Mouse (Mus musculus) cerebellum, adult 11 months (tissue): ENCODE measurements around the gene Gm36864.

ENCODE experiments used
- DNase-seq: peaks from one replicate; pipeline ENCODE4 v3.0.0; 2022

The Gm36864 gene

DNA sequence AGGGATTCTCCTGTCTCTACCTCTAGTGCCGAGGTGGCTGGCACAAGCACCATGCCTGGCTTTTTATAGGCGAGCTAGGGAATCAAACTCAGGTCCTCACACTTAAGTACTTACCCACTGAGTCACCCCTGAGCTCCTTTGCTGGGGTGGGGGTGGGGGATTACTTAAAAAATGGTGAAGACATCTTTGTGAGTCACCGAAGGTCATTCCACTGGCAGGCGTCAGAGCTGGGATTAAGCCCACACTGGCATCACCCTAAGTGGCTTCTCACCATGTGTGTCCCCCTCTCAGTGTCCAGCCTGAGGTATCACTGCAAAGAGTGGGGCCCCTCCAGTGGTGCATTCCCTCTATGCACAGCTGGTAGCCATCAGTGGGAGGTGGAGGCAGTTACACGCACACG lies 24.4 kb downstream of the Gm36864 start:
- no peak for DNase-seq

DNA sequence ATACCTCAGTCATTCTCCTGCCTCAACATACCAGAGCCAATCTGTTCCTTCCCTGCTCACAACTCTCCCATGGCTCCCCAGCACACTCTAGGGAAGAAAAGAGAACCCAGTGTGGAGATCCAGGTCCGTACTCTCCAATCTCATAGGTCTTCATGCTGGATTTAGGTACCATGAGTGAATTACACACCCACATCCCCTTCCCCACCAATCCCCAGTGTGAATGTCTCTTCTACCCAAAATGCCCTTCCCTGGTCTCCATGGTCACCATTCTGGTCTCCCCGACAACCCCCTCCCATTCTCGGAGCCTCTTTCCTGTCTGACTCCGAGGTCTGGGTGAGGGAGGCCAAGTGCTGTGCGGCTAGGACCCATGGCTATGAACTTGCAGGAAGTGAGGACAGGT lies 25.2 kb downstream of the Gm36864 start, which contains the start of gene Gm15517:
Gene Gm15517 (plus strand): TSS at position 301 of the 400 bp plus-strand sequence.
- no peak for DNase-seq

DNA sequence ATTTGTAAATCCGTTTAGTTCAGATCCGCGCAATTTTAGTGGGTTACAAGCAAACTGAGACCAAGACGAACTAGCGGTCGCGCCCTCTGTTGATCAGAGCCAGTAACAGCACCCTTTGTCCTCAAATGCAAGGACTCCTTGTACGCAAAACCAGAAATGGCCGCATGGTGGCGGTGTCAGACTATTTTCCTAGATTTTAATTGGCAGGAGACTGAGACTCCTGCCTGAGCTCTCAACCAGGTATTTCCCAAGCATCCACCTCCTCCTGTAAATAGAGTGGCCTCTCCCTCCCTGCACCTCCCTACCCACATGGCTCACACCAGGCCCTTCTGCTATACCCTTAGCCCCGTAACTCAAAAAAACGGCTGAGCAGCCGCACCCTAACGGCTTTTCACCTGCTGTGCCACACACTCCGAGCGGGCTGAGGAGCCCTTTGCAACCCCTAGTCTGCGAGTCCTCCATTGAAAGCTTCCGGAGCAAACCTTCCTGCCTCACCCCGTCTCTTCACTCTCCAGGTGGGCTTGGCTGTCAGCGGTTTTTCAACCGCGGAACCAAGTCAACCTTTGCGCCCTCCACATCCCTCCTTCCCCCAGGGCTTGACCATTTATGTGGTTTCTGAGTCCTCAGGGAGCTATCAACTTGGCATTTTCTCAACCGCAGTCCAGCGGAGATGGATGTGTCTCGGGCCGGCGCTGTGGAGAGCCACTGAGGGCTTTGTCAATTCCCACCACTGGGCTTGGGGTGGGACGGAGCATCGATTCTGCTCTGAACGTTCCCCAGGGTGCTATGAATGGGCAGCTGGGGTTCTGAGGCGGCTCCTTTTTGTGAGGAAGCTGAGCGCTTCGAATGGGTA lies 27.0 kb downstream of the Gm36864 start:
- DNase-seq: peak; percentile 97

DNA sequence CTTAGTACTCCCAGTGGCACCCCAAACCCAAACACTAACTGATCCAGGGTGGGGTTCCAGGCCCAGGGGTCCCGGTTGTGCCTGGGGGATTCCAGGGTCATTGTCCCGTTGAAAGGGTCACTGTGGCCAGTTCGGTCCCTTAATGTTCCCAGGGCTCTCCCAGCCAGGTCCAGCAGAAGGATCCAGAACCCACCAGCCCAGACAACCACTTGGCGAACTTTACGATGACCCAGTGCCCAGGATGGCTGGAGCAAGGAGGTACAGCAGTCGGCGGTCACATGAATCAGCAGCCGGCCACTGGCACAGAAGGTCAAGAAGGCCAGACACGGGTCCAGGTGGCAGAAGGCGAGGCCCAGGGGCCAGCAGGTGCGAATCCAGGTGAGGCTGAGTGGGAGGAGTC lies 32.1 kb downstream of the Gm36864 start:
- DNase-seq: no peak

DNA sequence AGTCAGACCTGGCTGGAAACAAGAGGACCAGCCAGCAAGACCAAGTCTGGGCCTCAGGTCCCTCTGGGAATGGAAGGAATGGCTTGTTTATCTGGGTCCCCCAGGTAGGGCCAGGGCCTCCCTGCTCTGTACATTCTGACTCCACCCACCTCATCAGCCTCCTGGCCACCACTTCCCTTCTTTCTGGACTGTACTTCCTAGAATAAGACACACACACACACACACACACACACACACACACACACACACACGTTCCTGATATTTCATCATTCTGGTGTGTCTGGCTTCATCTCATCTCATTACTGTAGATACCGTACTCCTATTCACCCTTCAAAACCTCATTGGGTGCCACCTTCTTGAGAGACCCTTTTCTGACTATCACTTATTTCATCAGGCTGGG lies 33.4 kb downstream of the Gm36864 start:
- no peak for DNase-seq

DNA sequence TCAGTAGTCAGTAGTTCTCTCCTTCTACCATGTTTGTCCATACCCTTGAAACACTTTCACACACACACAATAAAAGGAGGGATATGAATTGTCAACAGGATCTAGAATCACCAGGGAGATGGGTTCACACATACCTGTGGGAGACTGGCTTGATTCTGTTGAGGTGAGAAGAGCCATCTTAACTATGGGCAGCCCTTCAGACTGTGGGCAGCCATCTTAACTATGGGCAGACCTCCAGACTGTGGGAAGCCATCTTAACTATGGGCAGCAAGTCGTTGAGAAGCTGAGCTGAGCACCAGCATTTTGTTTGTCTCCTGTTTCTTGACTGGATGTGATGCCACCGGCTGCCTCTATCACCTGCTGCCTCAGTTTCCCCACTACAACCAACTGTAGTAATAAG lies 35.3 kb downstream of the Gm36864 start:
- DNase-seq: no peak

DNA sequence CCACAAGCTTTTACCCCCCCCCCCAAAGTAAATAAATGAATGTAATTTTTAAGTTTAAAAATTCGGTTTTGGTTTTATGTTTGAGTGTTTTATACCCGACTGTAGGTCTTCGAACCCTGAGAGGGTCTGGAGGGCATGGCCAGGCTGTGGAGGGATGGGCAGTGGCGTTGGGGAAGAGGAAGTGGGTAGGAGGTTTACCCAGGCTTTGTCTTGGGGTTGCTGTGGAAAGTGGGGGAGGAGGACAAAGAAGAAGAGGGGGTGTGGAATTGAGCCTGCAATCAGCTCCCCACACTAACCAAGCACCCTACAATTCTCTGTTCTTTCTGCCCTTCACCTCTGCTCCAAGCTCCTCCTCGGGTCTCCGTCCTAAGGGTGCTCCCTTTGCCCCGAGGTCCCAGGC lies 36.6 kb downstream of the Gm36864 start:
- DNase-seq: no peak

DNA sequence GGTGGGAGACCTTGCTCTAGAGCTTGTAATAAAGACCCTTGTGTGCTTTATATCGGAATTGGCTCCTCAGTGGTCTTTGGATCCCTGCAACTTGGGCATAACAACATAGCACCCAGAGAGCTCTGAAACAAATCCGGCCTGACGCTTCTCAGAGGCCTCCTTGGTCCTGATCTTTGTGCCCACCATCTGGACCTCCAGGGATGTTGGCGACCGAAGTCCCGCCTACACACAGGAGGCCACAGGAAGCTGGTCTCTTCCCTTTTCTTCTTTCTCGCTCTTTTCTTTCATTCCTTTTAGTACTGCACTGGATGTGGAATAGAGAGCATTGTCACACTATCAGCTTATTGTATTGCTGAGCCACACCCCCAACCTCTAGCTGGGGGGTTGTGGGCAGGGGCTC lies 37.5 kb downstream of the Gm36864 start:
- DNase-seq: no peak

DNA sequence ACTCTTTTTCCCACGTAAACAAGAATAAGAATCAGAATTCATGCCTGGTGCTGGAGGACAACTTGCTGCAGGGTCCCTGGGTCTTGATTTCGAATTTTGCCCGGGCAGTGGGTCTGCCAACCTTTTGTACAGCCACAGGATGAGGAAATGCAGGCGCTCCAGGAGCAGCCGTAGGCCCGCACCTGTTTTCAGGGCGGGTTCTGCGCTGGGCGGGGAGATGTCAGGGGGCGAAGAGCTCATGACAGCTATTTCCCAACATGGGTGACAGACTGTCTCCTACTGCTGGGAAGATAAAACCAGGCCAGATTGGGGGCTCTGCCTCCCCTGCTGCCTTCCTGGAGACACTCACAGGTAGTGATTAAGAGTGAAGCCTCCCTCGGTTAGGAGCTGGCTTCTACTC lies 38.1 kb downstream of the Gm36864 start:
- DNase-seq: no peak

DNA sequence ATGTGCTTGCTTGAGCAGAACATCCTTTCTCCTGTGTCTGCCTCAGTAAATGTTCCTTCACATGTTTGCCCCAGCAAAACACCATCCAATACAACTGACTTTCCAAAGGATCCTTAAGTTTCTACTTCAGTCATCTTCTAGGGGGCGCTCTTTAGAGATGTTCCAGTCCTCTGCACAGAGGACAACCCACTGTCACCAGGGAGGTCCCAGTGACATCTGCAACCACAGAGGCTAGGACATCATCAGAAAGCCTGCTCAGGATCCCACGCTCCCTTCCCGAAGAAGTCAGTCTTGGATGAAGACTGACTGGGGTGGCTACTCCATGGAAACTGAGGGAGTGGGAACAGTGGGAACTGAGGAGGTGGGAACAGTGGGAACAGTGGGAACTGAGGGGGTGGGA lies 39.6 kb downstream of the Gm36864 start:
- no peak for DNase-seq

DNA sequence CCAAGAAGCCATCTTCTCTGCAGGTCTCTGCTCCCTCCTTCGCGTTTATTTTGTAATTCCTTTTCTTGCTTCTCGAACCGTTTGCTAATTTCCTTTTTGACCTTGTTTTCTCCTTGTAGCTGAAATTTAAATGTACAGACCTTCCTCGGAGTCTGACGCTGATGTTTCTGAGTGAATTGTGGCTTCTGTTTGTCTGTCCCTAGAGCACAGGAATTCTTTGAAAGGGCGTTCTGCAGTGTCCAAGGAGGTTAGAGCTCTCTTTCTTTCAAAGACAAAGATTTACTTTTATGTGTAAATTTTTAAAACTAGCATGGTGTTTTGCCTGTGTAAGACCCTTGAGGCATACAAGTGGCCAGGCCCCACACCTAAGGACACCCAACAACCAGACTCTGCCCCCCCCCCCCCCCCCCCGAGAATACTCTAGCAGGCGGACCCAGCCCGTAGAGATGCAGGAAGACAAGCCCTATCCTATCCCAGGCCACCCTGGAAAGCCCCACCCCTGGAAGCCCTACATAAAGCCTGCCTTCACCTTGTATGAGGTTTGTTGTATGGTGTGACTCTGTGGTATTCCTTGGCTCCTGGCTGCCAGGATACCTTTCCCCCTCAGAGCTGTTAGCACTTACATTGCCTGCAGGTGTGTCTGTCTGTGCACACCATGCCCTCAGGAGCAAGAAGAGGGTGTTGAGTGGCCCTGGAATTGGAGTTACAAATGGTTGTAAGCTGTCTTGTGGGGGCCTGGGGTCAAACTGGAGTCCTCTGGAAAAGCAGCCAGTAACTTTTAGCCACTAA lies 40.7 kb downstream of the Gm36864 start:
- DNase-seq: no peak

DNA sequence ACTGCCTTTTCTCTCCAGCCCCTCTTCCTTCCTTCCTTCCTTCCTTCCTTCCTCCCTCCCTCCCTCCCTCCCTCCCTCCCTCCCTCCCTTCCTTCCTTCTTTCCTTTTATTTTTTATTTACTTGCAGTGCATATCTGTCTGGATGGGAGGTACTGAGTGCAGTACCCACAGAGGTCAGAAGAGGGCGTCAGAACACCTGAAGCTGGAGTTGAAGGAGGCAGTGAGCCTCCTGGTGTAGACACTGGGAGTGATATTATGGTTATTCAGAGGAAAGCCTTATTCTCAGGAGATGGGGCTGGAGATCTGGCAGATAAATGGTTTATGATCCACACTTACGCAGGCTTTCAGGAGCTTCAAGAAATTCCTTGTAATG lies 41.3 kb downstream of the Gm36864 start:
- peak; percentile 65 for DNase-seq

DNA sequence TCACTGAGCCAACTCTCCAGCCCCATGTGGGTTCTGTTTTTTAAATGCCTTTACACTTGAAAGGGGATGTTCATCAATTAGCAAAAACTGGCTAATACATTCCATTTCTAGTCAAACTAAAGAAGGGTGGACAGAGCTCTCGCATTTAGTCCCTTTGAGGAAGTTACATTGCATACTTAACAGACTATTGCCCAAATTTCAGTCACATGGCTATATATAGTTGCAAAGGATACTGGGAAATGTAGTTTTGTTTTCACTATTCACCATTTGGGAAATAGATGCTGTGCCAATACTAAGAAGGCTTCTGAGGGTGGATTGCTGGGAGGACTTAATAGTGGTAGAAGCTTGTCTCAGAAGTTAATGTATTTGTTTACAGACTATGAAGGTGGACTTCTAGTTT lies 45.0 kb downstream of the Gm36864 start:
- no peak for DNase-seq

DNA sequence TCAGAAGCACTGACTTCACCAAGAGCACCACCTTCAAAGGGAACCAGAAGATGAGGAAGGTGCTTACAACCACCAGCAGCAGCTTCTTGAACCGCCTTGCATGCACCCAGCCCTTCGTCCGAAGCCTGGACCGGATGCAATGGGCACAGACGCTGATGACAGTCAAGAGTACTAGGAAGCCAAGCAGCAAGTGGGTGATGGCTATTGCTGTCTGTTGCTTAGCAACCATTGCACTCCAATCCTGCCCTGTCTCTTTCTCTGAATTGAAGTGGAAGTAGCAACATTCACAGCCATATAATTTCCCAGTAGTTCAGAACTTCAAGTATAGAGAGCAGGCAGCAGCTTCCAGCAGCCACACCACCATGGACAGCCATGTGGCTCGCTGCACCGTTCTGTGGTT lies 45.6 kb downstream of the Gm36864 start:
- no peak for DNase-seq

DNA sequence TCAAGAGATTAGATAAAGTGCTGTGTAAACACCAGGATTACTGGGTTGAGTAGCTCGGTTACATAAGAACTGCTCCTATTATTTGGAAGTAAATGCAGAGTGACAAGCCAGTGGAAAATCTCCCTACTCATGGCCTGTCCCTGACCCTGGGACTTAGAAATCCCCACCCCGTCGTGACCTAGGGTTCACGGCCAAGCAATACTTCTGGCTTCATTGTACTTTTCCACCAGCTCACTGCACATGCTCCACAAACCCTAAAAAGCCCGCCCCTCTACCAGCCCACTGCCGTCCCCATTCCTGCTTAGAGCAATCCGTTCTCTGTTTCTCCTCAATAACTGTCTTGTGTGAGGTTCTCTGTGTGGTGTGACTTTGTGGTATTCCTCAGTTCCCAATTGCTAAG lies 51.8 kb downstream of the Gm36864 start:
- no peak for DNase-seq

DNA sequence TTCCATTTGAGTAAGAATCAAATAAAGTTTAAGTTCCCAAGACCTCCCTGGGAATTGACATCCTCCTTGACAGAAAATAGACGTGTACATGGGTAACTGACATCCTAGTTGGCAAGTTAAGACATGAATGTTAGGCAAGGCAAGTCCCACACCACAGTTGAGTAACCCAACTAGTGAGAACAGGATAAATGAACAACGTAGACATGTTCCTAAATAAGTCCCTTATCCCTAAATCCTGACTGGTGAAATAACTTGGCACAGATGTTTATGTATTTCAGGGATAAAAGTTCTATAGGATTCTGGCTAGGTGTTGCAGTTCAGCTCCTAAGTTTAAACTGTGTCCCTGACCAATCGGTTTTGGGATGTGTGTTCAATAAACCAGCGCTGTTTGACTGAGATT lies 55.0 kb downstream of the Gm36864 start:
- DNase-seq: no peak

DNA sequence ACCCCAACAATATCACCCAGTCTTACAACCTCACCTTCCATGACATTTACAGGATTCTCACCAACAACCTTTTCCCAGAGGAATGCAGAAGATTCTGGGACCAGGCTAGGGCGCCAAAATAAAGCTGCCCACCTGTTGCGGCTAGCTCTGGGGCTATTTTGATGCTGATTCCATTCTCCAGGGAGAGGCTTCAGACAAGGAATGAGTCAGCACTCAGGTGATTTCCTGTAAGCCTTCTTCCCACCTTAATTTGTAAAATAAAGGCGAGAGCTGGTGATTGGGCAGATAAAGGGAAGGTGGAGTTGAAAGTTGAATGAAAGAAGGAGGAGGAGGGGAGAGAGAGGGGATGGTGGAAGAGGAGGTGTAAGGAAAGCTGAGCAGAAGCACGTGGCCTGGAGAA lies 55.4 kb downstream of the Gm36864 start:
- DNase-seq: no peak
